Mouse (Mus musculus) hindbrain, embryonic 11.5 days (tissue): ENCODE results near the gene Anxa9. TPM values are rescaled to one million over a fixed set of nuclear protein-coding genes. Genes with fewer than 3 reads are reported as not detected.
A peak's percentile ranks its signal among the peaks of the same experiment; 100 is the strongest.

Source experiments
- ATAC-seq: fragments of 200-750 bp; cut with Nextera tagmentation; 2 replicates; pipeline ENCODE4 v1.8.0; 2017; ENCODE audit warnings: mild to moderate bottlenecking, moderate TSS enrichment, moderate library complexity; ENCODE audit not compliant: low FRiP score
- DNase-seq: peaks from one replicate; pipeline ENCODE4 v3.0.0-alpha.2; 2015; ENCODE audit warnings: low spot score
- H3K27ac ChIP-seq: fragments of 300-500 bp; sonication (generic); 2 replicates; pipeline ENCODE4 v1.5.1; 2014; ENCODE audit warnings: mild to moderate bottlenecking, low read depth, low read length
- H3K27me3 ChIP-seq: fragments of 300-500 bp; sonication (generic); 2 replicates; pipeline ENCODE4 v1.6.1; 2014; ENCODE audit warnings: mild to moderate bottlenecking, low read length, moderate library complexity, mixed read lengths; ENCODE audit not compliant: control insufficient read depth, insufficient read depth
- H3K36me3 ChIP-seq: fragments of 300-500 bp; sonication (generic); 2 replicates; pipeline ENCODE4 v1.6.1; 2014; ENCODE audit warnings: mild to moderate bottlenecking, low read length, moderate library complexity, mixed read lengths; ENCODE audit not compliant: control insufficient read depth, insufficient read depth
- H3K4me1 ChIP-seq: fragments of 300-500 bp; sonication (generic); replicated peaks from 2 replicates; pipeline ENCODE4 v1.6.1; 2014; ENCODE audit warnings: low read length, mixed read lengths; ENCODE audit not compliant: control insufficient read depth, insufficient read depth
- H3K4me2 ChIP-seq: fragments of 300-500 bp; sonication (generic); replicated peaks from 2 replicates; pipeline ENCODE4 v1.6.1; 2014; ENCODE audit warnings: mild to moderate bottlenecking, low read depth, low read length
- H3K4me3 ChIP-seq: fragments of 300-500 bp; sonication (generic); 2 replicates; pipeline ENCODE4 v1.5.1; 2014; ENCODE audit warnings: low read depth, low read length
- H3K9ac ChIP-seq: fragments of 300-500 bp; sonication (generic); 2 replicates; pipeline ENCODE4 v1.6.1; 2014; ENCODE audit warnings: low read depth, low read length
- H3K9me3 ChIP-seq: fragments of 300-500 bp; sonication (generic); 2 replicates; pipeline ENCODE4 v1.6.1; 2016; ENCODE audit warnings: low read length; ENCODE audit not compliant: control insufficient read depth
- WGBS: fragments of 180-500 bp; shearing (Covaris S2); extraction: QIAGEN DNeasy Blood & Tissue Kit; methylation state at CpG from one replicate; pipeline ENCODE4 v1.1.7; 2014; 5-methylcytosine and 5-hydroxymethylcytosine counted together
- polyA plus RNA-seq: library from polyadenylated mRNA; unstranded; fragments of >200 nt; fragmentation: Nextera tagmentation; extraction: Ambion mirVana; gene quantifications from 2 replicates; pipeline ENCODE4 v1.2.1, GENCODE M21; 2014

The Anxa9 gene
- polyA plus RNA-seq, 1 experiment from 2014 or later: 1.6 TPM

- Histone ChIP-seq H3K36me3 (0 out of 2 replicates have a peak, but pooled peaks cover 4% of the 10 kb centered on the region), H3K27me3 (no peaks in the 10 kb centered on the region)
- WGBS: 86% methylated on average over 4 of the region's 4 CpGs
These were observed 15.9 kb downstream of the Anxa9 start for GRCm38 (mm10) chr3:95291041-95291440.

GRCm38 (mm10) chr3:95290156-95290555 lies 16.8 kb downstream of the Anxa9 start:
- Histone ChIP-seq H3K9me3 (no peaks in the 10 kb centered on the region), H3K36me3 (0 out of 2 replicates have a peak, but pooled peaks cover 4% of the 10 kb centered on the region), H3K27ac (no peak overlapping the region), H3K9ac (no peak overlapping the region), H3K4me2 (no peak overlapping the region), H3K4me3 (no peak overlapping the region), H3K4me1 (no peaks in the 10 kb centered on the region), H3K27me3 (no peaks in the 10 kb centered on the region)
- no peak for DNase-seq
- ATAC-seq: no peak
- WGBS: 74% methylated on average over 6 of the region's 6 CpGs

More at GRCm38 (mm10) chr3:95291041-95291440, 15.9 kb downstream of the Anxa9 start:
- DNase-seq (no peak), ATAC-seq (no peak)
- Histone ChIP-seq H3K4me1 (no peaks in the 10 kb centered on the region), H3K4me3 (no peak overlapping the region), H3K9ac (no peak overlapping the region), H3K27ac (no peak overlapping the region), H3K4me2 (no peak overlapping the region), H3K9me3 (no peaks in the 10 kb centered on the region)

- 93% methylated on average over 4 of the region's 4 CpGs for WGBS
- no peak for DNase-seq
These were observed 17.6 kb downstream of the Anxa9 start for GRCm38 (mm10) chr3:95289419-95289818.

GRCm38 (mm10) chr3:95287541-95287940 lies 19.4 kb downstream of the Anxa9 start:
- Histone ChIP-seq H3K9me3 (no peaks in the 10 kb centered on the region), H3K4me3 (no peak overlapping the region), H3K27ac (no peak overlapping the region), H3K27me3 (no peaks in the 10 kb centered on the region), H3K36me3 (no peaks in the 10 kb centered on the region), H3K9ac (no peak overlapping the region), H3K4me2 (no peak overlapping the region), H3K4me1 (no peaks in the 10 kb centered on the region; the same call in 1 of the 2 replicates)
- ATAC-seq (no peak), DNase-seq (no peak)
- WGBS: 87% methylated on average over 3 of the region's 3 CpGs

More at GRCm38 (mm10) chr3:95289419-95289818, 17.6 kb downstream of the Anxa9 start:
- H3K36me3 ChIP-seq: no peaks in the 10 kb centered on the region
- H3K27me3 ChIP-seq: no peaks in the 10 kb centered on the region
- ATAC-seq: no peak
- no peak overlapping the region for H3K4me3 ChIP-seq
- H3K9ac ChIP-seq: no peak overlapping the region
- no peak overlapping the region for H3K4me2 ChIP-seq
- no peaks in the 10 kb centered on the region for H3K9me3 ChIP-seq
- no peaks in the 10 kb centered on the region; the same call in 1 of the 2 replicates for H3K4me1 ChIP-seq
- no peak overlapping the region for H3K27ac ChIP-seq

GRCm38 (mm10) chr3:95286510-95286909 lies 20.5 kb downstream of the Anxa9 start:
- Histone ChIP-seq H3K9ac (no peak overlapping the region), H3K4me2 (no peak overlapping the region), H3K27me3 (no peaks in the 10 kb centered on the region), H3K9me3 (no peaks in the 10 kb centered on the region), H3K4me3 (no peak overlapping the region), H3K27ac (no peak overlapping the region), H3K4me1 (no peaks in the 10 kb centered on the region; the same call in 1 of the 2 replicates), H3K36me3 (no peaks in the 10 kb centered on the region)
- ATAC-seq (no peak), DNase-seq (no peak)
- whole genome bisulfite sequencing: 87% methylated on average over 7 of the region's 7 CpGs

GRCm38 (mm10) chr3:95286011-95286410 lies 21.0 kb downstream of the Anxa9 start:
- 70% methylated on average over 5 of the region's 5 CpGs for WGBS
- ATAC-seq: no peak

GRCm38 (mm10) chr3:95285390-95285789 lies 21.6 kb downstream of the Anxa9 start:
- no peak for ATAC-seq
- Histone ChIP-seq H3K36me3 (no peaks in the 10 kb centered on the region), H3K9ac (no peak overlapping the region), H3K4me2 (no peak overlapping the region), H3K27ac (no peak overlapping the region), H3K4me3 (no peak overlapping the region), H3K27me3 (no peaks in the 10 kb centered on the region), H3K9me3 (no peaks in the 10 kb centered on the region), H3K4me1 (no peaks in the 10 kb centered on the region; the same call in 1 of the 2 replicates)
- WGBS: 95% methylated on average over 5 of the region's 5 CpGs
- no peak for DNase-seq

More at GRCm38 (mm10) chr3:95286011-95286410, 21.0 kb downstream of the Anxa9 start:
- H3K9me3 ChIP-seq: no peaks in the 10 kb centered on the region
- no peaks in the 10 kb centered on the region; the same call in 1 of the 2 replicates for H3K4me1 ChIP-seq
- no peak overlapping the region for H3K27ac ChIP-seq
- no peak overlapping the region for H3K9ac ChIP-seq
- H3K4me2 ChIP-seq: no peak overlapping the region
- no peaks in the 10 kb centered on the region for H3K27me3 ChIP-seq
- no peak overlapping the region for H3K4me3 ChIP-seq
- no peak for DNase-seq
- no peaks in the 10 kb centered on the region for H3K36me3 ChIP-seq

- ATAC-seq: no peak
- H3K4me2 ChIP-seq: no peak overlapping the region
- H3K36me3 ChIP-seq: no peaks in the 10 kb centered on the region
- H3K9ac ChIP-seq: no peak overlapping the region
- H3K27ac ChIP-seq: no peak overlapping the region
- no peak overlapping the region for H3K4me3 ChIP-seq
- DNase-seq: no peak
- no peaks in the 10 kb centered on the region for H3K9me3 ChIP-seq
- no peaks in the 10 kb centered on the region; the same call in 1 of the 2 replicates for H3K4me1 ChIP-seq
- H3K27me3 ChIP-seq: no peaks in the 10 kb centered on the region
- 89% methylated on average over 12 of the region's 12 CpGs for WGBS
These were observed 22.3 kb downstream of the Anxa9 start for GRCm38 (mm10) chr3:95284501-95285281.

- no peaks in the 10 kb centered on the region; the same call in 1 of the 2 replicates for H3K4me1 ChIP-seq
- no peaks in the 10 kb centered on the region for H3K27me3 ChIP-seq
- no peak for DNase-seq
- no peak for ATAC-seq
- H3K9ac ChIP-seq: no peak overlapping the region; the same call in 1 of the 2 replicates
- H3K4me3 ChIP-seq: peak overlapping the region; percentile 75
- no peak overlapping the region for H3K27ac ChIP-seq
- H3K36me3 ChIP-seq: no peaks in the 10 kb centered on the region
- H3K9me3 ChIP-seq: no peaks in the 10 kb centered on the region
- H3K4me2 ChIP-seq: peak overlapping the region; percentile 40
- 17% methylated on average over 1 of the region's 1 CpGs for WGBS
These were observed 22.9 kb downstream of the Anxa9 start for GRCm38 (mm10) chr3:95284062-95284461.
